ENCODE assay signal across 8 mouse cellular contexts in genomic region chr4:110397618-110398045, GRCm38 (mm10). TPM values are rescaled to one million over a fixed set of nuclear protein-coding genes. Genes with fewer than 3 reads are reported as not detected.
DNase-seq lines count a peak whose midpoint lies in the region; ATAC-seq and TF ChIP-seq lines count a peak whose summit lies in the region.

Gene Agbl4 (plus strand): TSS chr4:110397661.

- ATAC-seq in forebrain, embryonic 16.5 days = peak; percentile 100
- ATAC-seq in hindbrain, embryonic 11.5 days (ENCODE audit: low FRiP score) = peak; percentile 99
- peak; percentile 59 for ATAC-seq in liver, postnatal 0 days

- H3K4me3 ChIP-seq in forebrain, embryonic 16.5 days (replicated peaks; ENCODE audit: low read length) = peak within 1 kb of the TSS; percentile 74
- peak within 1 kb of the TSS; percentile 52 for H3K4me3 ChIP-seq in hindbrain, embryonic 11.5 days (ENCODE audit: low read depth, low read length)
- peak within 1 kb of the TSS; percentile 47 for H3K4me3 ChIP-seq in liver, postnatal 0 days (ENCODE audit: low read depth, low read length)

- H3K9ac ChIP-seq in forebrain, embryonic 16.5 days (replicated peaks; ENCODE audit: low read depth, low read length) = peak within 1 kb of the TSS; percentile 66
- H3K9ac ChIP-seq in hindbrain, embryonic 11.5 days (ENCODE audit: low read depth, low read length) = peak within 1 kb of the TSS; percentile 65
- H3K9ac ChIP-seq in liver, postnatal 0 days (replicated peaks) = peak within 1 kb of the TSS; percentile 21; the same call in 1 of the 2 replicates

- under 1% methylated on average over 27 of the region's 27 CpGs for WGBS in forebrain, embryonic 16.5 days
- WGBS in hindbrain, embryonic 11.5 days = under 1% methylated on average over 27 of the region's 27 CpGs
- WGBS in liver, postnatal 0 days (ENCODE audit: insufficient replicate concordance) = under 1% methylated on average over 27 of the region's 27 CpGs

- H3K9me3 ChIP-seq in forebrain, embryonic 16.5 days (ENCODE audit: control insufficient read depth, low read length) = no peaks in the 10 kb centered on the region
- H3K9me3 ChIP-seq in hindbrain, embryonic 11.5 days (ENCODE audit: control insufficient read depth, low read length) = no peaks in the 10 kb centered on the region
- H3K9me3 ChIP-seq in liver, postnatal 0 days (ENCODE audit: low read length) = no peaks in the 10 kb centered on the region

- no peak for TF ChIP-seq CTCF in liver, postnatal 0 days (IDR thresholded peaks at IDR 0.05; ENCODE audit: low read depth)

- DNase-seq in R1 (ENCODE audit: low read depth, low spot score) = peak; percentile 83
- peak; percentile 48 to 49 for DNase-seq in cerebellum, adult 18-20 months
- DNase-seq in hindbrain, embryonic 11.5 days (ENCODE audit: low spot score) = peak; percentile 91
- peak; percentile 33 for DNase-seq in layer of hippocampus, adult 9-10 months (ENCODE audit: low spot score)
- DNase-seq in liver, postnatal 0 days = peak; percentile 48
- peak; percentile 24 for DNase-seq in ovary, postnatal 14 days (ENCODE audit: low spot score)
- peak; percentile 63 for DNase-seq in yolk sac, embryonic 10.5 days (ENCODE audit: low spot score)

- H3K4me2 ChIP-seq in forebrain, embryonic 16.5 days (ENCODE audit: low read length) = peak within 1 kb of the TSS; percentile 79
- peak within 1 kb of the TSS; percentile 52 for H3K4me2 ChIP-seq in hindbrain, embryonic 11.5 days (replicated peaks; ENCODE audit: low read depth, low read length)
- peak within 1 kb of the TSS; percentile 70 for H3K4me2 ChIP-seq in liver, postnatal 0 days (ENCODE audit: low read depth, low read length)

- no peaks in the 10 kb centered on the region for H3K27me3 ChIP-seq in forebrain, embryonic 16.5 days (replicated peaks; ENCODE audit: control insufficient read depth, insufficient read depth, low read length)
- no peaks in the 10 kb centered on the region for H3K27me3 ChIP-seq in hindbrain, embryonic 11.5 days (ENCODE audit: control insufficient read depth, insufficient read depth, low read length)
- no peaks in the 10 kb centered on the region for H3K27me3 ChIP-seq in liver, postnatal 0 days (ENCODE audit: insufficient read depth, low read length)

- H3K36me3 ChIP-seq in forebrain, embryonic 16.5 days (ENCODE audit: control insufficient read depth, insufficient read depth) = no peaks in the 10 kb centered on the region
- no peaks in the 10 kb centered on the region for H3K36me3 ChIP-seq in hindbrain, embryonic 11.5 days (ENCODE audit: control insufficient read depth, insufficient read depth, low read length)
- H3K36me3 ChIP-seq in liver, postnatal 0 days (replicated peaks; ENCODE audit: insufficient read depth, low read length) = no peaks in the 10 kb centered on the region

- no peak within 1 kb of the TSS for H3K27ac ChIP-seq in forebrain, embryonic 16.5 days (ENCODE audit: low read length)
- H3K27ac ChIP-seq in hindbrain, embryonic 11.5 days (ENCODE audit: low read depth, low read length) = no peak within 1 kb of the TSS
- H3K27ac ChIP-seq in liver, postnatal 0 days (ENCODE audit: low read depth) = no peak within 1 kb of the TSS

- TF ChIP-seq EP300 in liver, postnatal 0 days (IDR thresholded peaks at IDR 0.05; ENCODE audit: low read depth) = no peak

- H3K4me1 ChIP-seq in forebrain, embryonic 16.5 days (replicated peaks; ENCODE audit: control insufficient read depth, insufficient read depth, low read length) = peaks cover 10% of the 10 kb centered on the region
- 0 out of 2 replicates have a peak, but pooled peaks cover 2% of the 10 kb centered on the region for H3K4me1 ChIP-seq in hindbrain, embryonic 11.5 days (replicated peaks; ENCODE audit: control insufficient read depth, insufficient read depth, low read length)
- H3K4me1 ChIP-seq in liver, postnatal 0 days (ENCODE audit: insufficient read depth) = 0 out of 2 replicates have a peak, but pooled peaks cover 6% of the 10 kb centered on the region

RNA-seq across cellular contexts. Expression of gene Agbl4, which starts in this region (rescaled TPM):
- polyA plus RNA-seq in forebrain, embryonic 16.5 days (2015; fragmentation: Nextera tagmentation; extraction: Ambion mirVana) = 2.1 and 2.7 TPM in 2 replicates
- 0.99 and 1.1 TPM in 2 replicates for polyA plus RNA-seq in hindbrain, embryonic 11.5 days (2014; fragmentation: Nextera tagmentation; extraction: Ambion mirVana)
- not detected in 2 replicates for polyA plus RNA-seq in liver, postnatal 0 days (2015; fragmentation: Nextera tagmentation; extraction: Ambion mirVana)

Comparison
In these comparisons a context has a peak if more than half of its experiments do, and no peak if none do; other contexts are left out.
1. Peak in DNase-seq, ATAC-seq, H3K4me3 ChIP-seq, H3K9ac ChIP-seq and H3K4me2 ChIP-seq in liver, postnatal 0 days; RNA of the gene not detected or under 1 TPM.
2. DNase-seq: peak in every context shown above with its lines; median percentile 91 in hindbrain, embryonic 11.5 days; 83 in R1; 63 in yolk sac, embryonic 10.5 days; 48 in cerebellum, adult 18-20 months; 48 in liver, postnatal 0 days; 33 in layer of hippocampus, adult 9-10 months; 24 in ovary, postnatal 14 days.